Mouse (Mus musculus): ENCODE measurements around the gene Ttll4. TPM values are rescaled to one million over a fixed set of nuclear protein-coding genes. Genes with fewer than 3 reads are reported as not detected.

Ttll4 gene
- polyA plus RNA-seq, 1 experiment = 0.24 TPM

DNA sequence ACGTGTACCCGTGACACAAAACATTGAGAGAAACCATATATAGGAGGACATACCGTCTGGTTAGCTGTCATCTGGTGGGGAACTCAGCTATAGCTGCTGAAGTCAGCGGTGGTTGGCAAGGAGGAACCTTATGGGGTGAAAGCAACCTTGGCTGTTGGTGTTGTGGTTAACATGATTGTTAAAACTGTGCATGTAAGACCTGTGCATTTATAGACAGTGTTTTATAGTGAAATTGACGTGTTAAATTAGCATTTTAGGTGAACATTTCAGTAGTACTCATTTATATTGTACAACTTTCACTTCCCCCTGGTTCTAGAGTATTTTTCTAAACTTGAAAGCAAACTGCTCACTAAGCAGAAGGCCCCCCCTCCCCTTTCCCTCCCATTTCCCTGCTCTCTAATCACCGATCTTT, 40.6 kb downstream of the Ttll4 start:
- H3K9me3 ChIP-seq (ENCODE audit: control insufficient read depth, low read length) = no peaks in the 10 kb centered on the region
- no peak for TF ChIP-seq TAL1 (IDR thresholded peaks at IDR 0.05; ENCODE audit: low read length)
- no peaks in the 10 kb centered on the region for H3K27me3 ChIP-seq (ENCODE audit: control insufficient read depth)
- peaks cover 37% of the 10 kb centered on the region for H3K36me3 ChIP-seq (ENCODE audit: control insufficient read depth)
- H3K4me3 ChIP-seq (replicated peaks) = no peak overlapping the region
- no peaks in the 10 kb centered on the region for H3K4me1 ChIP-seq (ENCODE audit: control insufficient read depth)

GRCm38 (mm10) chr1:74704156-74704555, 42.6 kb downstream of the Ttll4 start:
- no peaks in the 10 kb centered on the region for H3K9me3 ChIP-seq (ENCODE audit: control insufficient read depth, low read length)
- H3K36me3 ChIP-seq (ENCODE audit: control insufficient read depth) = peaks cover 18% of the 10 kb centered on the region
- peaks cover 3% of the 10 kb centered on the region for H3K27me3 ChIP-seq (ENCODE audit: control insufficient read depth)
- H3K4me1 ChIP-seq (ENCODE audit: control insufficient read depth) = no peaks in the 10 kb centered on the region
- TF ChIP-seq GATA1 (IDR thresholded peaks at IDR 0.05; ENCODE audit: low read length) (no peak), TAL1 (IDR thresholded peaks at IDR 0.05; ENCODE audit: low read length) (no peak)
- H3K4me3 ChIP-seq (replicated peaks) = no peak overlapping the region

DNA sequence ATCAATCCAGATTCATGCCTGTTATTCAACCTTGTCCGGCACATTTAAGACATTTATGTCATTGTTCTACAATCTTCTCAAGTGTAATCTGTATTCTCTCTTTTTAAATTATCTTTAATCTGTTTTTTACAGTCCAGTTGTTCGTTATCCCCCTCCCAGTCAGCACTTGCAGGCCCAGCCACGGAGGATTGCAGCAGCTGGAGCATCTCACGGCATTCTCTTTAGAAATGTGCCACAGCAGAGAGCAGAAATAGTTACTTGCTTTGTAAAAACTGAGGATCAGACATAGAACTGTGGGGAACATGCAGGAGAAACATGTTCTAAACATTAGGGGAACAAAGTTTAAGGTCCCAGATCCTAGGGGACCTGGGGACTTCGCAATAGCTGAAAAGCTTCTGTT, 43.5 kb downstream of the Ttll4 start:
- no peak for TF ChIP-seq TAL1 (IDR thresholded peaks at IDR 0.05; ENCODE audit: low read length)
- TF ChIP-seq GATA1 (IDR thresholded peaks at IDR 0.05; ENCODE audit: low read length) = no peak
- no peaks in the 10 kb centered on the region for H3K9me3 ChIP-seq (ENCODE audit: control insufficient read depth, low read length)
- no peak overlapping the region for H3K4me3 ChIP-seq (replicated peaks)
- H3K36me3 ChIP-seq (ENCODE audit: control insufficient read depth) = peaks cover 13% of the 10 kb centered on the region
- peaks cover 3% of the 10 kb centered on the region for H3K27me3 ChIP-seq (ENCODE audit: control insufficient read depth)
- H3K4me1 ChIP-seq (ENCODE audit: control insufficient read depth) = no peaks in the 10 kb centered on the region

DNA sequence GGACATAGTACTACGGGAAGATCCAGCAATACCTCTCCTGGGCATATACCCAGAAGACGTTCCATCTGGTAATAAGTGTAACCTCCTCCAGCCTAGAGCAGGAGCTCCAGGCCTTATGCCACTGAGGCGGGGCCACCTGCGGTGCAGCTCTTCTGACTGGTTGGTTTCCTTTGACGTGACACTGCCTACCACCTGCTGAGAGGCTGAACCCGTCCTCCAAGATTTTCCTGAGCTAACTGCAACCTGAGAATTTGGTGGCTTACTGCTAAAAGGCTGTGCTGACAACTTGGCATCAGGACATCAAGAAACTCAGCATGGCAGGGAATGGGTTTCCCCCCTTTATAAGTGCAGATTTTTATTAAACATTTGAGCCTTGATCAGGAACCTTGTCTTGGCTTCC, 48.0 kb downstream of the Ttll4 start:
- Histone ChIP-seq H3K4me3 (replicated peaks) (no peak overlapping the region), H3K4me1 (ENCODE audit: control insufficient read depth) (peaks cover 5% of the 10 kb centered on the region), H3K27me3 (ENCODE audit: control insufficient read depth) (peaks cover 25% of the 10 kb centered on the region), H3K36me3 (ENCODE audit: control insufficient read depth) (no peaks in the 10 kb centered on the region), H3K9me3 (ENCODE audit: control insufficient read depth, low read length) (no peaks in the 10 kb centered on the region)
- TF ChIP-seq TAL1 (IDR thresholded peaks at IDR 0.05; ENCODE audit: low read length) (no peak), GATA1 (IDR thresholded peaks at IDR 0.05; ENCODE audit: low read length) (no peak)

DNA sequence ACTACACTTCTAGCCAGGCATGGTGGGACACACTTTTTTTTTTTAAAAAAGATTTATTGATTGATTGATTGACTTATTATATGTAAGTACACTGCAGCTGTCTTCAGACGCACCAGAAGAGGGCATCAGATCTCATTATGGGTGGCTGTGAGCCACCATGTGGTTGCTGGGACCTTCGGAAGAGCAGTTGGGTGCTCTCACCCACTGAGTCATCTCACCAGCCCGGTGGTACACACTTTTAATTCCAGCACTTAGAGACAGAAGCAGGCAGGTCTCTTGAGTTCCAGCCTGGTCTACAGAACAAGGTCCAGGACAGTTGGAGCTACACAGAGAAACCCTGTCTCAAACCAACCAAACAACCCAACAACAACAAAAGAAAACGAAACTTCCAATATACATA, 50.5 kb downstream of the Ttll4 start:
- H3K4me3 ChIP-seq (replicated peaks) = no peak overlapping the region
- TF ChIP-seq GATA1 (IDR thresholded peaks at IDR 0.05; ENCODE audit: low read length) = no peak
- TF ChIP-seq TAL1 (IDR thresholded peaks at IDR 0.05; ENCODE audit: low read length) = no peak
- peaks cover 30% of the 10 kb centered on the region for H3K27me3 ChIP-seq (ENCODE audit: control insufficient read depth)
- H3K36me3 ChIP-seq (ENCODE audit: control insufficient read depth) = no peaks in the 10 kb centered on the region
- H3K9me3 ChIP-seq (ENCODE audit: control insufficient read depth, low read length) = no peaks in the 10 kb centered on the region
- H3K4me1 ChIP-seq (ENCODE audit: control insufficient read depth) = peaks cover 5% of the 10 kb centered on the region

DNA sequence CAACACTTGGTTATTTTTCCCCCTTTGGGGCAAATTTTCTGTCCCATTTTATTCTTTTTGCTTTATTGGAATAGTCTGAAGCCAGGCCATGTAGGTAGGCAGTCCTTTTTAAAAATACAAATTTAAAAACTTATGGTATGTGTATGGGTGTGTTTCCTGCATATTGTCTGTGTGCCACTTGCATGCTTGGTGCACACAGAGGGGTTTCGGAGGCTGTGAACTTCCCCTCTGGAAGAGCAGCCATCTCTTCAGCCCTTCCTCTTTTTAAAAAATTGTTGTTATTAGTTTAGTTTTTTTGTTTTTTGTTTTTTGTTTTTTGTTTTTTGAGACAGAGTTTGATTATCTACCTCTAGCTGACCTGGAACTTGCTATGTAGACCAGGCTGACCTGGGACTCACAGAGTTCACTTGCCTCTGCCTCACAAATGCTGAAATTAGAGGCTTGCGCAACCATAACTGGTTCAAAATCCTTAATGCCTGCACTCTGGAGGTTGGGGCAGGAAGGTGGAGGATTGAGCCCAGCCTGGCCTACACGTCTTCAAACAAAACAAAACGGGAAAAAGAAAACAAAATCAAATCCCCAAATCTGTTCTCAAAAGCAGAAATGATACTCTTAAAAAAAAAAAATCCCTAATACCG, 51.0 kb downstream of the Ttll4 start:
- H3K4me3 ChIP-seq (replicated peaks) = no peak overlapping the region
- peaks cover 30% of the 10 kb centered on the region for H3K27me3 ChIP-seq (ENCODE audit: control insufficient read depth)
- peaks cover 5% of the 10 kb centered on the region for H3K4me1 ChIP-seq (ENCODE audit: control insufficient read depth)
- no peak for TF ChIP-seq TAL1 (IDR thresholded peaks at IDR 0.05; ENCODE audit: low read length)
- TF ChIP-seq GATA1 (IDR thresholded peaks at IDR 0.05; ENCODE audit: low read length) = no peak
- H3K9me3 ChIP-seq (ENCODE audit: control insufficient read depth, low read length) = no peaks in the 10 kb centered on the region
- H3K36me3 ChIP-seq (ENCODE audit: control insufficient read depth) = no peaks in the 10 kb centered on the region

- Histone ChIP-seq H3K9me3 (ENCODE audit: control insufficient read depth, low read length) (no peaks in the 10 kb centered on the region), H3K4me1 (ENCODE audit: control insufficient read depth) (peaks cover 5% of the 10 kb centered on the region), H3K27me3 (ENCODE audit: control insufficient read depth) (peaks cover 27% of the 10 kb centered on the region), H3K4me3 (replicated peaks) (peak within 1 kb of the TSS; percentile 49), H3K36me3 (ENCODE audit: control insufficient read depth) (no peaks in the 10 kb centered on the region)
- TF ChIP-seq GATA1 (IDR thresholded peaks at IDR 0.05; ENCODE audit: low read length) = no peak
- TF ChIP-seq TAL1 (IDR thresholded peaks at IDR 0.05; ENCODE audit: low read length) = no peak
Measured at GRCm38 (mm10) chr1:74713099-74713858, 51.7 kb downstream of the Ttll4 start, which contains the start of gene Cyp27a1. Gene Cyp27a1 (plus strand): TSS chr1:74713574.

DNA sequence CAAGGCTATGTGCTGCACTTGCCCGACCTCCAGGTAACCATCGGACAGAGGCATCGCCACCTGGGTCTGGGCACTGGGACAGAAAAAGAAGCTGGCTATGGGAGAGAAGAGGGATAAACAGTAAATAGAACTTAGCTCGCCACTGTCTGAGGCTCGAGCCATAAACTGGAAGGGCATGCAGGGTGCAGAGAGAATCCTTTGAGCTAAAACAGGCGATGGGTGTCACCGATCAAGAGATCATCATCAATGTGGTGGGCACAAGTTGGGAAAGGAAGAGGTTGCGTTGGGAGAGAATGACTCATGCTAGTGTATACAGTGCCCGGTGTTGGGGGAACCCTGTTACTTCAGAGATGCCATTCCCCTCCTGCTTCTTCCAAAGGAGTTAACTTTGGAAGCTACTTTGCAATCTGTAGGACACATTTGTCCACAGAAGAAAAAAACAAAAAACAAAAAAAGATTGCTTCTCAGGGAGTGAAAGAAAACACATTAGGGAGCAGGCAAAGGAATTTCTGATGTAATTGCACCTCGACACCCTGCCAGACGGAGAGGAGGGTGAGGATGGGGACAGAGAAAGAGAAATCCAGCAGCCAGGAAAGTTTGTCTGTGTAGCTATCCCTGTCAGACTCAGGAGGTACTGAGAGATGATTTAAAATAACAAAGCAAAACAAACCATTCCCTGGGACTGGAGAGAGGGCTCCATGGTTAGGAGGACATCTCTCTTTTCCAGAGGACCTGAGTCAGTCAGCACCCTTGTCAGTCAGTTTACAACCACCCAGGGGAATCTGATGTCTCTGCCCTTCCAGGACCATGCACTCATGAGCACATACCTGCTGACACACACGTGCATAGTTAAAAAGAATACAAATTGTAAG, 52.5 kb downstream of the Ttll4 start:
- H3K4me3 ChIP-seq (replicated peaks) = peak overlapping the region; percentile 49
- no peaks in the 10 kb centered on the region for H3K9me3 ChIP-seq (ENCODE audit: control insufficient read depth, low read length)
- H3K27me3 ChIP-seq (ENCODE audit: control insufficient read depth) = peaks cover 27% of the 10 kb centered on the region
- TF ChIP-seq GATA1 (IDR thresholded peaks at IDR 0.05; ENCODE audit: low read length) = no peak
- TF ChIP-seq TAL1 (IDR thresholded peaks at IDR 0.05; ENCODE audit: low read length) = no peak
- H3K4me1 ChIP-seq (ENCODE audit: control insufficient read depth) = peaks cover 5% of the 10 kb centered on the region
- no peaks in the 10 kb centered on the region for H3K36me3 ChIP-seq (ENCODE audit: control insufficient read depth)

GRCm38 (mm10) chr1:74714967-74715366, 53.4 kb downstream of the Ttll4 start:
- Histone ChIP-seq H3K4me1 (ENCODE audit: control insufficient read depth) (peaks cover 5% of the 10 kb centered on the region), H3K36me3 (ENCODE audit: control insufficient read depth) (no peaks in the 10 kb centered on the region), H3K4me3 (replicated peaks) (no peak overlapping the region), H3K27me3 (ENCODE audit: control insufficient read depth) (peaks cover 27% of the 10 kb centered on the region), H3K9me3 (ENCODE audit: control insufficient read depth, low read length) (no peaks in the 10 kb centered on the region)
- no peak for TF ChIP-seq TAL1 (IDR thresholded peaks at IDR 0.05; ENCODE audit: low read length)
